Mouse (Mus musculus): ENCODE data around the gene Cenpe.

- TF ChIP-seq GATA1 (IDR thresholded peaks at IDR 0.05; ENCODE audit: borderline replicate concordance, low read length) (no peak), FLI1 (IDR thresholded peaks at IDR 0.05; ENCODE audit: low read length) (no peak)
These were observed 86.2 kb downstream of the Cenpe start for GRCm38 (mm10) chr3:135298560-135298959.
